19 mouse cellular contexts compared by ENCODE assay signal in the genomic region with DNA sequence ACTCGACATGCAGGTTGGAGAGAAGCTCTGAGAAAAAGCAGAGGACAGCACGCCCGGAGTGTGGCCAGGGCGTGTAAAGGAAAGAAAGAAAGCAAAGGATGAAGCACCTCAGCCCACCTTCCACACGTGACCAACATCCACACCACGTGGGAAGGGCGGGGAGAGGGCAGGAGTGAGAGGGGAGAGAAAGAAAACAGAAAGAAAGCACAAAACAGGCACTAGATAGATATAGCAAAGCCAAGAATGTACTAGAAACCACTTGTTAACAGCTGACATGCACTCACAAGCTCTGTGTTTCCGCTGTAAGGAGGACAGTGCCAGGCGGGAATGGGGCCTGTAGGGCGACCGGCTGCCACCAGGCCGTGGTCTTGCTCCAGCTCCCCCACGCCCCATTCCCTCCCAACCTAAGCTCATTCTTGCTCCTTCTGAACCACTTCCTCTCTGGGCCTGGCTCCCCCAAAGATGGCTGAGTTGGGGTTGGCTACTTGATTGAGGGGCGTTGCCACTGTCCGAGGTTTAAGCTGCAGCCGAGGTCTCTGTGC. TPM values are rescaled to one million over a fixed set of nuclear protein-coding genes. Genes with fewer than 3 reads are reported as not detected.
DNase-seq lines count a peak whose midpoint lies in the region; ATAC-seq and TF ChIP-seq lines count a peak whose summit lies in the region.
"Had no signal": no experiment of that assay in that cellular context is flagged by ENCODE, and none has a peak within 500 bp of the region (broad histone marks: within the 10 kb centered on the region; RNA-seq: fewer than 3 reads in every experiment).

No protein-coding gene starts in this region.

- TF ChIP-seq POLR2A in lung, adult 2 months (IDR thresholded peaks at IDR 0.05; ENCODE audit: borderline replicate concordance, extremely low read depth, low read depth, low read length) = no peak
- TF ChIP-seq POLR2A in cortical plate, adult 2 months (IDR thresholded peaks at IDR 0.05; ENCODE audit: extremely low read depth, insufficient read depth, low read length) = no peak

- no peaks in the 10 kb centered on the region for H3K27me3 ChIP-seq in heart, embryonic 11.5 days (ENCODE audit: control insufficient read depth, insufficient read depth, low read length)
- H3K27me3 ChIP-seq: embryonic facial prominence, embryonic 13.5 days; forebrain, embryonic 12.5 days; heart, embryonic 13.5 days; hindbrain, embryonic 15.5 days; Patski had no signal

- TF ChIP-seq CTCF in lung, adult 2 months (IDR thresholded peaks at IDR 0.05; ENCODE audit: insufficient read depth, low read length) = no peak
- no peak for TF ChIP-seq CTCF in cortical plate, adult 2 months (IDR thresholded peaks at IDR 0.05; ENCODE audit: extremely low read depth, insufficient read depth, low read length)

- H3K4me2 ChIP-seq in heart, embryonic 11.5 days = no peak overlapping the region
- H3K4me2 ChIP-seq: embryonic facial prominence, embryonic 13.5 days; forebrain, embryonic 12.5 days; heart, embryonic 13.5 days; hindbrain, embryonic 15.5 days had no signal

- WGBS in lung, adult 2 months = 75% methylated on average over 16 of the region's 16 CpGs
- 88% methylated on average over 16 of the region's 16 CpGs for WGBS in heart, embryonic 11.5 days (ENCODE audit: insufficient replicate concordance)

- peaks cover 72% of the 10 kb centered on the region for H3K36me3 ChIP-seq in heart, embryonic 11.5 days (ENCODE audit: control insufficient read depth, insufficient read depth, low read length)

- DNase-seq in cerebellum, postnatal 10 days = peak; percentile 51 to 52
- no peak for DNase-seq in cerebellum, adult 9-10 months
- DNase-seq in lung, adult 18-20 months = peak; percentile 42 to 54
- no peak for DNase-seq in lung, adult 2 months
- DNase-seq in heart, adult 11 months = no peak
- DNase-seq: adrenal gland, postnatal 14 days; cerebellum, adult 11-12 months; gastrocnemius, adult 2 months; gastrocnemius, postnatal 25 days; heart, adult 18-20 months; heart, postnatal 36 days had no signal

- H3K9me3 ChIP-seq in heart, embryonic 11.5 days (replicated peaks; ENCODE audit: control insufficient read depth, low read length) = no peaks in the 10 kb centered on the region
- H3K9me3 ChIP-seq: embryonic facial prominence, embryonic 13.5 days; forebrain, embryonic 12.5 days; heart, embryonic 13.5 days; hindbrain, embryonic 15.5 days had no signal

- H3K9ac ChIP-seq in heart, embryonic 11.5 days (ENCODE audit: low read depth, low read length) = no peak overlapping the region
- H3K9ac ChIP-seq: embryonic facial prominence, embryonic 13.5 days; forebrain, embryonic 12.5 days; heart, embryonic 13.5 days; hindbrain, embryonic 15.5 days had no signal

- no peak overlapping the region for H3K4me3 ChIP-seq in lung, adult 2 months (replicated peaks; ENCODE audit: extremely low read depth, low read depth, low read length)
- H3K4me3 ChIP-seq in cortical plate, adult 2 months (ENCODE audit: insufficient read depth, low read length) = no peak overlapping the region
- H3K4me3 ChIP-seq in heart, embryonic 11.5 days (ENCODE audit: low read depth, low read length) = no peak overlapping the region
- H3K4me3 ChIP-seq: embryonic facial prominence, embryonic 13.5 days; forebrain, embryonic 12.5 days; gastrocnemius, adult 2 months; heart, embryonic 13.5 days; hindbrain, embryonic 15.5 days had no signal

- no peaks in the 10 kb centered on the region for H3K4me1 ChIP-seq in lung, adult 2 months (ENCODE audit: control insufficient read depth, insufficient read depth, low read length)
- peaks cover 3% of the 10 kb centered on the region; the same call in 1 of the 2 replicates for H3K4me1 ChIP-seq in cortical plate, adult 2 months (ENCODE audit: control insufficient read depth, insufficient read depth, low read length)
- H3K4me1 ChIP-seq in heart, embryonic 11.5 days (ENCODE audit: control insufficient read depth, insufficient read depth, low read length) = no peaks in the 10 kb centered on the region
- H3K4me1 ChIP-seq: embryonic facial prominence, embryonic 13.5 days; forebrain, embryonic 12.5 days had no signal

- peak overlapping the region; percentile 45 for H3K27ac ChIP-seq in cortical plate, adult 2 months (ENCODE audit: insufficient read depth, low read length)
- H3K27ac ChIP-seq in heart, embryonic 11.5 days (ENCODE audit: low read depth, low read length) = no peak overlapping the region
- H3K27ac ChIP-seq: embryonic facial prominence, embryonic 13.5 days; forebrain, embryonic 12.5 days; gastrocnemius, adult 2 months; hindbrain, embryonic 15.5 days had no signal

- ATAC-seq in heart, embryonic 11.5 days (replicated peaks; ENCODE audit: insufficient number of reproducible peaks, low FRiP score, low TSS enrichment) = no peak
- ATAC-seq: activated CD4-positive, CD25-positive, alpha-beta regulatory T cell, adult 4 months; Patski had no signal

RNA-seq across cellular contexts. Expression of a gene that starts 6.3 kb away (rescaled TPM):
- 8.0 and 8.4 TPM in 2 replicates for polyA plus RNA-seq in lung, adult 2 months (2012; rRNA removed)
- 4.9 and 5.4 TPM in 2 replicates for polyA plus RNA-seq in cortical plate, adult 2 months (2012; rRNA removed)
- 1.9 and 3.5 TPM in 2 replicates for polyA plus RNA-seq in heart, embryonic 11.5 days (2014; fragmentation: Nextera tagmentation; extraction: Ambion mirVana)

RNA-seq across cellular contexts. Expression of a gene that starts 18.1 kb away (rescaled TPM):
- 243 and 280 TPM in 2 replicates for polyA plus RNA-seq in lung, adult 2 months (2012; rRNA removed)
- 360 and 369 TPM in 2 replicates for polyA plus RNA-seq in cortical plate, adult 2 months (2012; rRNA removed)
- polyA plus RNA-seq in heart, embryonic 11.5 days (2014; fragmentation: Nextera tagmentation; extraction: Ambion mirVana) = 344 and 355 TPM in 2 replicates

RNA-seq across cellular contexts. Expression of a gene that starts 40.0 kb away (rescaled TPM):
- polyA plus RNA-seq in lung, adult 2 months (2012; rRNA removed) = 40.8 and 58.3 TPM in 2 replicates
- 124 and 128 TPM in 2 replicates for polyA plus RNA-seq in cortical plate, adult 2 months (2012; rRNA removed)
- 216 and 234 TPM in 2 replicates for polyA plus RNA-seq in heart, embryonic 11.5 days (2014; fragmentation: Nextera tagmentation; extraction: Ambion mirVana)

Comparison
In these comparisons a context has a peak if more than half of its experiments do, and no peak if none do; other contexts are left out.
1. DNase-seq: peak in cerebellum, postnatal 10 days (2 of 2) and lung, adult 18-20 months (2 of 2); none in cerebellum, adult 9-10 months (single experiment), lung, adult 2 months (single experiment) and heart, adult 11 months (single experiment).